Comparison of ENCODE assay signal across 19 mouse cellular contexts in genomic region chr4:121042472-121042871, GRCm38 (mm10). TPM values are rescaled to one million over a fixed set of nuclear protein-coding genes. Genes with fewer than 3 reads are reported as not detected.
A peak's percentile ranks its signal among the peaks of the same experiment; 100 is the strongest.
DNase-seq lines count a peak whose midpoint lies in the region; ATAC-seq and TF ChIP-seq lines count a peak whose summit lies in the region.
"Had no signal": no experiment of that assay in that cellular context is flagged by ENCODE, and none has a peak within 500 bp of the region (broad histone marks: within the 10 kb centered on the region; RNA-seq: fewer than 3 reads in every experiment).

No protein-coding gene starts in this region.

- H3K27ac ChIP-seq in heart, embryonic 10.5 days: peak overlapping the region; percentile 83
- H3K27ac ChIP-seq in embryonic facial prominence, embryonic 12.5 days: peak overlapping the region; percentile 91
- peak overlapping the region; percentile 75; the same call in 1 of the 2 replicates for H3K27ac ChIP-seq in hindbrain, postnatal 0 days
- H3K27ac ChIP-seq: heart, embryonic 13.5 days; liver, embryonic 12.5 days had no signal

- peak overlapping the region; percentile 55; the same call in 1 of the 2 replicates for H3K4me2 ChIP-seq in embryonic facial prominence, embryonic 12.5 days (replicated peaks)
- H3K4me2 ChIP-seq in hindbrain, postnatal 0 days (ENCODE audit: low read depth, low read length): no peak overlapping the region
- H3K4me2 ChIP-seq: liver, embryonic 12.5 days; lung, embryonic 15.5 days had no signal

- peaks cover 33% of the 10 kb centered on the region for H3K27me3 ChIP-seq in heart, embryonic 10.5 days (ENCODE audit: insufficient read depth, poor library complexity, severe bottlenecking)
- peaks cover 31% of the 10 kb centered on the region for H3K27me3 ChIP-seq in E14TG2a.4 (ENCODE audit: insufficient read depth, low read length)
- H3K27me3 ChIP-seq in embryonic facial prominence, embryonic 12.5 days: peaks cover 26% of the 10 kb centered on the region; the same call in 1 of the 2 replicates
- no peaks in the 10 kb centered on the region for H3K27me3 ChIP-seq in hindbrain, postnatal 0 days (ENCODE audit: insufficient read depth, low read length)

- peaks cover 27% of the 10 kb centered on the region for H3K4me1 ChIP-seq in heart, embryonic 10.5 days
- H3K4me1 ChIP-seq in E14TG2a.4 (replicated peaks; ENCODE audit: low read depth, low read length): peaks cover 62% of the 10 kb centered on the region
- H3K4me1 ChIP-seq in embryonic facial prominence, embryonic 12.5 days: peaks cover 27% of the 10 kb centered on the region
- peaks cover 5% of the 10 kb centered on the region; the same call in 1 of the 2 replicates for H3K4me1 ChIP-seq in hindbrain, postnatal 0 days (ENCODE audit: insufficient read depth, low read length)

- no peaks in the 10 kb centered on the region for H3K9me3 ChIP-seq in heart, embryonic 10.5 days
- H3K9me3 ChIP-seq in E14TG2a.4 (ENCODE audit: low read length): no peaks in the 10 kb centered on the region
- H3K9me3 ChIP-seq in embryonic facial prominence, embryonic 12.5 days: no peaks in the 10 kb centered on the region
- no peaks in the 10 kb centered on the region for H3K9me3 ChIP-seq in hindbrain, postnatal 0 days (ENCODE audit: low read length)
- H3K9me3 ChIP-seq: heart, embryonic 13.5 days; liver, embryonic 12.5 days; lung, embryonic 15.5 days had no signal

- no peak overlapping the region for H3K9ac ChIP-seq in embryonic facial prominence, embryonic 12.5 days
- H3K9ac ChIP-seq in hindbrain, postnatal 0 days (replicated peaks; ENCODE audit: low read length): no peak overlapping the region
- H3K9ac ChIP-seq: heart, embryonic 13.5 days; liver, embryonic 12.5 days; lung, embryonic 15.5 days had no signal

- intact Hi-C loops in heart, postnatal 14 days (cut with DNase I): no loop called here
- intact Hi-C loops in gastrocnemius, postnatal 14 days (cut with DNase I; ENCODE audit: low total_unique reads): no loop called here

- no peak overlapping the region for H3K4me3 ChIP-seq in heart, embryonic 10.5 days
- H3K4me3 ChIP-seq in E14TG2a.4 (replicated peaks; ENCODE audit: low read length): peak overlapping the region; percentile 39; the same call in 1 of the 2 replicates
- no peak overlapping the region for H3K4me3 ChIP-seq in embryonic facial prominence, embryonic 12.5 days
- no peak overlapping the region for H3K4me3 ChIP-seq in hindbrain, postnatal 0 days (ENCODE audit: low read length)
- H3K4me3 ChIP-seq: erythroblast, embryonic 14.5 days; heart, embryonic 13.5 days; liver, embryonic 12.5 days; lung, embryonic 15.5 days had no signal

- no peaks in the 10 kb centered on the region for H3K36me3 ChIP-seq in heart, embryonic 10.5 days
- H3K36me3 ChIP-seq in E14TG2a.4 (ENCODE audit: insufficient read depth, low read length): peaks cover 17% of the 10 kb centered on the region
- H3K36me3 ChIP-seq in embryonic facial prominence, embryonic 12.5 days: 0 out of 2 replicates have a peak, but pooled peaks cover 9% of the 10 kb centered on the region
- H3K36me3 ChIP-seq in hindbrain, postnatal 0 days (ENCODE audit: insufficient read depth, low read length): no peaks in the 10 kb centered on the region
- H3K36me3 ChIP-seq: heart, embryonic 13.5 days; liver, embryonic 12.5 days; lung, embryonic 15.5 days had no signal

- no peak for TF ChIP-seq CTCF in E14TG2a.4 (conservative IDR thresholded peaks at IDR 0.05; ENCODE audit: low read length)
- no peak for TF ChIP-seq CTCF in hindbrain, postnatal 0 days (IDR thresholded peaks at IDR 0.05; ENCODE audit: low read depth)

- DNase-seq in heart, embryonic 10.5 days (ENCODE audit: low spot score): no peak
- DNase-seq in heart, adult 18-20 months: no peak
- DNase-seq in hindbrain, postnatal 0 days (ENCODE audit: low spot score): no peak
- no peak for DNase-seq in left cerebral cortex, adult 11 months (ENCODE audit: low spot score)
- no peak for DNase-seq in heart, postnatal 14 days
- no peak for DNase-seq in gastrocnemius, postnatal 14 days
- DNase-seq: cerebellum, adult 11 months; cerebellum, postnatal 36 days; gastrocnemius, postnatal 36 days; thymus, adult 18-20 months had no signal

- ATAC-seq in embryonic facial prominence, embryonic 12.5 days (ENCODE audit: insufficient number of reproducible peaks, insufficient read depth, low FRiP score, low TSS enrichment): no peak
- ATAC-seq in hindbrain, postnatal 0 days: no peak
- ATAC-seq: liver, embryonic 12.5 days had no signal

- WGBS in heart, embryonic 10.5 days: 73% methylated on average over 5 of the region's 5 CpGs
- WGBS in embryonic facial prominence, embryonic 12.5 days: 46% methylated on average over 5 of the region's 5 CpGs
- 39% methylated on average over 5 of the region's 5 CpGs for WGBS in hindbrain, postnatal 0 days

RNA-seq across cellular contexts. Expression of gene Col9a2, which starts 3.3 kb away (rescaled TPM):
- 3.3 and 6.4 TPM in 2 replicates for polyA plus RNA-seq in heart, embryonic 10.5 days (2016; fragmentation: Nextera tagmentation; extraction: Ambion mirVana)
- under 1 TPM in 1 of 2 experiments, not detected in 1; 0.41 TPM for total RNA-seq in heart, adult 18-20 months (2021)
- 61.6 and 62.4 TPM in 2 replicates for polyA plus RNA-seq in embryonic facial prominence, embryonic 12.5 days (2016; fragmentation: Nextera tagmentation; extraction: Ambion mirVana)
- total RNA-seq in hindbrain, postnatal 0 days (2014; rRNA removed): 39.8 and 43.5 TPM in 2 replicates
- polyA plus RNA-seq in hindbrain, postnatal 0 days (2015; fragmentation: Nextera tagmentation; extraction: Ambion mirVana): 22.8 and 23.8 TPM in 2 replicates
- total RNA-seq in heart, postnatal 14 days (2021): under 1 TPM; 0.39 to 0.81 TPM
- under 1 TPM; 0.60 to 0.84 TPM for total RNA-seq in gastrocnemius, postnatal 14 days (2021)
- total RNA-seq: CH12.LX; hematopoietic stem cell, adult 5-6 weeks; megakaryocyte progenitor cell, adult 5-6 weeks had no signal

RNA-seq across cellular contexts. Expression of gene Smap2, which starts 25.4 kb away (rescaled TPM):
- polyA plus RNA-seq in heart, embryonic 10.5 days (2016; fragmentation: Nextera tagmentation; extraction: Ambion mirVana): 14.1 and 18.6 TPM in 2 replicates
- 10 to 100 TPM; 43.8 to 51.5 TPM for total RNA-seq in heart, adult 18-20 months (2021)
- 19.3 and 22.6 TPM in 2 replicates for polyA plus RNA-seq in embryonic facial prominence, embryonic 12.5 days (2016; fragmentation: Nextera tagmentation; extraction: Ambion mirVana)
- total RNA-seq in hindbrain, postnatal 0 days (2014; rRNA removed): 78.4 and 79.8 TPM in 2 replicates
- 37.4 and 42.0 TPM in 2 replicates for polyA plus RNA-seq in hindbrain, postnatal 0 days (2015; fragmentation: Nextera tagmentation; extraction: Ambion mirVana)
- total RNA-seq in heart, postnatal 14 days (2021): 10 to 100 TPM; 33.0 to 33.1 TPM
- total RNA-seq in gastrocnemius, postnatal 14 days (2021): 10 to 100 TPM; 16.1 to 16.3 TPM

RNA-seq across cellular contexts. Expression of gene Zmpste24, which starts 55.6 kb away (rescaled TPM):
- 31.3 and 33.3 TPM in 2 replicates for polyA plus RNA-seq in heart, embryonic 10.5 days (2016; fragmentation: Nextera tagmentation; extraction: Ambion mirVana)
- 10 to 100 TPM; 24.5 TPM for total RNA-seq in heart, adult 18-20 months (2021)
- 23.0 and 25.2 TPM in 2 replicates for polyA plus RNA-seq in embryonic facial prominence, embryonic 12.5 days (2016; fragmentation: Nextera tagmentation; extraction: Ambion mirVana)
- total RNA-seq in hindbrain, postnatal 0 days (2014; rRNA removed): 20.5 and 21.7 TPM in 2 replicates
- 21.3 and 23.0 TPM in 2 replicates for polyA plus RNA-seq in hindbrain, postnatal 0 days (2015; fragmentation: Nextera tagmentation; extraction: Ambion mirVana)
- 10 to 100 TPM; 19.9 to 22.1 TPM for total RNA-seq in heart, postnatal 14 days (2021)
- 10 to 100 TPM; 17.2 to 20.1 TPM for total RNA-seq in gastrocnemius, postnatal 14 days (2021)

Comparison
In these comparisons a context has a peak if more than half of its experiments do, and no peak if none do; other contexts are left out.
1. RNA of gene Col9a2, which starts 3.3 kb away (total RNA-seq): 39.8 to 43.5 TPM in hindbrain, postnatal 0 days; 0.60 to 0.84 TPM in gastrocnemius, postnatal 14 days, 0.39 to 0.81 TPM in heart, postnatal 14 days and 0.41 TPM in heart, adult 18-20 months; every median in the first group is over 10 times any median in the second.
2. Peak in every context shown above with its lines, with median percentiles within 50 percentile points of each other: H3K27ac ChIP-seq.